Mouse (Mus musculus) midbrain, embryonic 16.5 days (tissue): Measurements from ENCODE around the gene Gm28919. TPM values are rescaled to one million over a fixed set of nuclear protein-coding genes. Genes with fewer than 3 reads are reported as not detected.
"Not testable (repeated sequence)": the region's sequence is repeated elsewhere in the genome, so short reads cannot be mapped to it uniquely, and the experiment has no call there.

Experiments
- ATAC-seq: fragments of 200-750 bp; cut with Nextera tagmentation; 2 replicates; pipeline ENCODE4 v1.8.0; 2017; ENCODE audit warnings: moderate TSS enrichment
- H3K27ac ChIP-seq: fragments of 300-500 bp; sonication (generic); 2 replicates; pipeline ENCODE4 v1.5.1; 2014; ENCODE audit warnings: mild to moderate bottlenecking, low read length, mixed read lengths
- H3K27me3 ChIP-seq: fragments of 300-500 bp; sonication (generic); 2 replicates; pipeline ENCODE4 v1.6.1; 2014; ENCODE audit warnings: low read depth, low read length, mixed read lengths; ENCODE audit not compliant: control insufficient read depth, insufficient read depth
- H3K36me3 ChIP-seq: fragments of 300-500 bp; sonication (generic); 2 replicates; pipeline ENCODE4 v1.6.1; 2014; ENCODE audit warnings: mild to moderate bottlenecking, low read length, moderate library complexity, mixed read lengths; ENCODE audit not compliant: control insufficient read depth, insufficient read depth
- H3K4me1 ChIP-seq: fragments of 300-500 bp; sonication (generic); 2 replicates; pipeline ENCODE4 v1.6.1; 2014; ENCODE audit warnings: mild to moderate bottlenecking, low read length, mixed read lengths; ENCODE audit not compliant: control insufficient read depth, insufficient read depth
- H3K4me2 ChIP-seq: fragments of 300-500 bp; sonication (generic); 2 replicates; pipeline ENCODE4 v1.6.1; 2014; ENCODE audit warnings: mild to moderate bottlenecking, low read length, mixed read lengths
- H3K4me3 ChIP-seq: fragments of 300-500 bp; sonication (generic); 2 replicates; pipeline ENCODE4 v1.5.1; 2014; ENCODE audit warnings: low read depth, mild to moderate bottlenecking, low read length, moderate library complexity, mixed read lengths
- H3K9ac ChIP-seq: fragments of 300-500 bp; sonication (generic); 2 replicates; pipeline ENCODE4 v1.6.1; 2014; ENCODE audit warnings: low read depth, low read length, mixed read lengths
- H3K9me3 ChIP-seq: fragments of 300-500 bp; sonication (generic); replicated peaks from 2 replicates; pipeline ENCODE4 v1.6.1; 2014; ENCODE audit warnings: mild to moderate bottlenecking, low read length, mixed read lengths; ENCODE audit not compliant: control insufficient read depth, poor library complexity, severe bottlenecking
- whole genome bisulfite sequencing: fragments of 180-500 bp; shearing (Covaris S2); extraction: QIAGEN DNeasy Blood & Tissue Kit; methylation state at CpG from one replicate; pipeline ENCODE4 v1.1.7; 2014; 5-methylcytosine and 5-hydroxymethylcytosine counted together
- polyA plus RNA-seq: library from polyadenylated mRNA; unstranded; fragments of >200 nt; fragmentation: Nextera tagmentation; extraction: Ambion mirVana; gene quantifications from 2 replicates; pipeline ENCODE4 v1.2.1, GENCODE M21; 2015

Gm28919 gene
- polyA plus RNA-seq, result not detected in 2 replicates

GRCm38 (mm10) chrY:6583246-6583645 lies at the start of gene Gm28919:
TSS of gene Gm28919 (plus strand) at chrY:6583546.
- H3K4me2 ChIP-seq, H3K36me3 ChIP-seq, H3K9me3 ChIP-seq, H3K27me3 ChIP-seq, ATAC-seq, H3K4me3 ChIP-seq, H3K4me1 ChIP-seq, H3K9ac ChIP-seq, H3K27ac ChIP-seq: not testable (repeated sequence)
- WGBS, result no CpG with 5 or more reads among the region's 7 CpGs

Other genes starting within 250 kb of the Gm28919 start
- not detected in 2 replicates for gene Gm21719, start 99.3 kb downstream of the Gm28919 start, polyA plus RNA-seq